Mouse (Mus musculus): ENCODE measurements around the gene Azin2.

DNA sequence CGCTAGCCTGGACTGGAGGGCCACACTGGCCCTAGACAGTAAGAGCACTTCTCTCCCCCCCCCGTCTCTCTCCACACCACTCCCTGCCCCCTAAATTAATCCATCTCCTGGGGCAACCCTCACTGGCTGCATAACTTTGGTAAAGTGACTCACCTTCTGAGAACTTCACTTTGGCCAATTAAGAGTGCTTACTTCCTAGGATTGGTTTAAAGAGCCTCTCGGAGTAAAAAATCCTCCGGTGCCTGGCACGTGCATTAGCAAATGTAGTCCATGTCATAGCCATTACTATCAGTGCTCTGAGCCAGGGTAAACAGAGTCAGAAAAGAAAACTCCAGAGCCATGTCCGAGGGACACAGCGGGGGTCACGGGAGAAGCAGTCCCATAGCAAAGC lies 8.2 kb upstream of the Azin2 start:
- no peak for TF ChIP-seq CTCF (conservative IDR thresholded peaks at IDR 0.05 in 1 of 2, IDR thresholded peaks at IDR 0.05 in 1 of 2; ENCODE audit: low read depth in 2 of 2, low read length in 2 of 2)
- no peak for TF ChIP-seq KAT2A (IDR thresholded peaks at IDR 0.05; ENCODE audit: insufficient replicate concordance, low read length)
- TF ChIP-seq EP300 (IDR thresholded peaks at IDR 0.05; ENCODE audit: low read length) = no peak
- TF ChIP-seq RCOR1 (conservative IDR thresholded peaks at IDR 0.05; ENCODE audit: low read depth, low read length) = no peak
